Mouse (Mus musculus): Measurements from ENCODE around the gene Ddx50.

DNA sequence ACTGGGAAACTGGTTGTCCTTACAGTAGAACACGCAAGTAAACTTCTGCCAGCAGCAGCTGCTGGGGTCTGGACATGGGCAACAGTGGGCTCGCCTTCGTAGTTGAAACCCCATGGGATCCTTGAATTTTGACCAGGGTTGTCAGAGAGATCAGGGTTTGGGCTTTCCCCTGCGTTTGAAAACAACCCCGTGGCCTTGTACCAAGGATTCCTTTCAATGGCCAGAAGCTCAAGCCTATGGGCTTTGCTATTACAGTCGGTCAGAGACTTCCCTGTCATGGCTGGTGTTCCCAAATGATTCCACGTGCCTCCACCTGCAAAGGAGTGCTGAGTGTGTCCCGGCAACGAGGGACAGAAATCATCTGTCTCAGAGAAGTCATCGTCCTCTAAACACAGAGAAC is 13.2 kb upstream of the Ddx50 start:
- TF ChIP-seq POLR2A (IDR thresholded peaks at IDR 0.05; ENCODE audit: borderline replicate concordance, extremely low read depth, insufficient read depth, insufficient read length, poor library complexity, severe bottlenecking) (no peak), CTCF (IDR thresholded peaks at IDR 0.05; ENCODE audit: borderline replicate concordance, extremely low read depth, insufficient read depth, insufficient read length) (no peak)
